Mouse (Mus musculus) telencephalon, adult 2 months (tissue): Measurements from ENCODE around the gene Rubcn.
"Not testable (repeated sequence)": the region's sequence is repeated elsewhere in the genome, so short reads cannot be mapped to it uniquely, and the experiment has no call there.

ENCODE experiments used
- DNase-seq: peaks from one replicate; pipeline ENCODE4 v3.0.0-alpha.2; 2011; ENCODE audit warnings: low read depth, low spot score

Gene Rubcn

DNA sequence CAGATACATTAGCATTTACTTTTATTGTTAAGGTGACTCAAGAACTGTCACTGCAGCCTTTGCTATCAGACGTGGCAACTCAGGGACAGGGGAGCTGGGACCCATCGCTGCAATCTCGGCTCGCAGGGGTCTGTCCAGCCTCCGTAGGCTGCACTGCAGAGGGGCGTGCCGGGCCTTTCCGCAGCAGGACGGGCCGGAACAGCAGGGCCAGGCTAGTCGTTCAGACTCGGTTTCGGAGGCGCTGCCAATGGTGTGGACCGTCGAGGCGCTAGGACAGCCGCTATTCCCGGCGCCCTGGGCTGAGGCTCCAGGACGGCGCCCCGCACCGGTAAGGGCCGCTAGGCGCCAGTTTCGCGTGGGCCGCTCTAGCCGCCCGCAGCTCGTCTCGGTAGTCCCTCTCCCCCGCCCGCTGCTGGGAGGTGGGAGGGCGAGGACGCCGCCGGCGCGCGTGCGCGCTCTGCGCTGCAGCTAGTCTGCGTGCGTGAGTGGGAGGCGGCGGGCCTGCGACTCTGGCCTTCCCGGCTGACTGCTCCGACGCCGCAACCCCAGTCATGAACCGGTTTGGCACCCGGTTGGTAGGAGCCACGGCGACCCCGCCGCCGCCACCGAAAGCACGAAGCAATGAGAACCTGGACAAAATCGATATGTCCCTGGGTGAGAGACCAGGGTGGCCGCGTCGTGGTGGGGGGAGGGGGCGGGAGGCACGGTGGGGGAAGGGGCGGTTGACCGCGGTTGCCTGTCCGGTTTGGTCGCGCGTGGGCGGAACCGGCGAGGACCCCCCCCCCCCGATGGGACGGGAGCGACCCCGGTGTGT lies at the start of gene Rubcn, which contains the start of gene Fyttd1:
TSS of gene Rubcn (minus strand) at position 424 of the 814 bp plus-strand sequence.
TSS of gene Fyttd1 (plus strand) at position 158 of the 814 bp plus-strand sequence.
- DNase-seq = peak; percentile 93

DNA sequence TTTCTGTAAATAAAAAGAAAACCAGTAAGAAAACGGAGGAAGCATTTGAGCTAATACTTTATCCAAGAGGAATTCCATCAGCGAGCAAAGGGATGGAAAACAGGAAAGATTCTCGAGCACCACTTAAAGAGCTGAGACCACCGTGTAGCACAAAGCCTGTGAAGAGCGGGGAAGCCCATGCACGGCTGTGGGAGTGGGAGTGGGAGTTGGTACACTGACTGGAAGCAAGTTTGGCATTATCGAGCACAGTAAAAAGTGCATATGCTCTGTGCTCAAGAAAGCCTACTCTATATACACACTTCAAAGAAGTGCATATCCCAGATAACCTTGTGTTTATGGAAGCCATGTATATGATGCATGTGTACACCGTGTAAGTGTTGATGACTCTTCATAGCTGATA lies 49.5 kb upstream of the Rubcn start:
- DNase-seq = no peak

DNA sequence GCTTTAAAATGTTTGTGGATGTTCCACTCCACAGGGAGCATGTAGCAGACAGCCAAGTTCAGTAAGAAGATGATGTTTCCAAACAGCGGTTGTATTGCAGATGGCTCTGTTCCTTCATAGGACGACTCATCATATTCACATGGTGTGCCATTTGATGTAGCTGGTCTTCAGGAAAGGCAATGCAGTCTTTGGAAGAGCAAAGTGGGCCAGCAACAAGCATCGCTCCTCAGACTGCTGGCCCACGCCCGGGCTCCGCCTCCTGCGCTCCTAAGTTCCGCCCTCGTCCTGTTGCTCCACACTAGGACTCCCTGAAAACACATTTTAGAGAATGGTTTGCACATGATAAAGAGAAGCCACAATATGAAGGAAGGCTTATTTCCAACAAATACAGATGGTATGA lies 49.1 kb upstream of the Rubcn start:
- not testable (repeated sequence) for DNase-seq

DNA sequence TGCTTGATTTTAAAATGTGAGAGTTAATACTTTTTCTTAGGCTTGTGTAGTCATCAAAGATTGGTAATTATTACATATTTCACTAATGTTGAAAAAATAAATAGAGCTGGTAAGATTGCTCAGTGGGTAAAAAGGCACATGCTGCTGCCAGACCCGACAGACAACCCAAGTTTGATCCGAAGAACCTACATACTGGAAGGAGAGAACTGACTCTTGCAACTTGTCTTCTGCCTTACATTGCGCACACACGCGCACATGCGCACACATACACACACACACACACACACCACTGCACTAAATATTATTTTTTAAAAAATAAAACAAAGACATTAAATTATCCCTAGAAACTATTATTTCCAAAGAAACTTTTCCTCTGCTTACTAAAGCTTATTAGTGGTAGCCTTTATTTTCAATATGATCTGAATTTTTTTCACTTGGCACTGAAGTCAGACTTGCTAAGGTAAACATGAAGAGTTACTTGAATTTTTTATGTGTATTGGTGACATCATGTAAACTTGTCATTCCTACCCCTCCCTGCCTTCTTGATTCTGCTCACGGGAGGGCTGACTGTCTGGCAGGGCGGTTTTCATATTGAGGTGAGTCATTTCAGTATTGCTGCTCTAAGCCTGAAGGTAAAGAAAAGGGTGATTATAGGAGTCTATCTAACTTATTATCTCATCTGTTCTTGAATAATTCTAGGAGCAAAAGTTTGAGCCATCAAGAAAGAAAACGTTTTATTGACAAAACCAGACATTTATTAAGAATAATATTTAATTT lies 37.9 kb upstream of the Rubcn start:
- no peak for DNase-seq

DNA sequence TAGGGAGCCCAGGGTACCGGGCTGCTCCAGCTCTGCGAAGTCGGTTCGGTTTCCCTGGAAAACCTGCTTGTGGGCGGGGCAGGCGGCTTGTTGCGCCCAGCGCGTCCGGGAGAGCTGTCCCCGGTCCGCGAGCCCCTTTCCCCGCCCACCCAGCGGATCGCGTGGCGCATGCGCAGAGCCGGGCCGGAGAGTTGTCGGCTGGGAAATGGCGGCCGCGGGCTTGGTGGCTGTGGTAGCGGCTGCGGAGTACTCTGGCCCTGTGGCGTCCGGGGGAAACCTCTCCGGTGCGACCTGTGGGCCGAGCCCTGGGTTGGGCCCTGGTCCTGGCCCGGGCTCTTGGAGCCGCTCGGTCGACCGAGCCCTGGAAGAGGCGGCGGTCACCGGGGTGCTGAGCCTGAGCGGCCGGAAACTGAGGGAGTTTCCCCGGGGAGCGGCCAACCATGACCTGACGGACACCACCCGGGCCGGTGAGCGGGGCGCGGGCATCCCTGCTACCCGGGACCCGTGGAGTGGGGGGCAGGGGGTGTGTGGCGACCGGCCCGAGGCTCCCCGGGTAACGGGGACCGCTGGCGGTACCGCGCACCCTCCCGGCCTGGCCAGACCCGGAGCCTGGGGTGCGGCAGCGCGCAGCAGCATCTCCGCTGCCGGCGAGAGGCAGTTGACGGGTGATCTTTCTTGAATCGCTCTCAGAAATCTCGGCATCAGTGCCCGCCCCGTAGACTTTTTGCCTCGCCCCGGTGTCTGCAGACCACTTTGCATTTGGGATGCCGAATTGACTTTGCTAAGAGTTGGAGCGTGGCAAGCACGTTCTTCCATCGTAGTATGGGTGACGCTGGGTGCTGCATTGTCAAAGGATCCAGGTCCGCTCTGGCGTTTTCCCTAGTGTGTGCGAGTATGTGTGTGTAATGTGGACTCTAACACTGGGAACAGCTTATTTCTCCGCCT lies 36.6 kb upstream of the Rubcn start, which contains the start of gene Lrch3:
TSS of gene Lrch3 (plus strand) at position 164 of the 945 bp plus-strand sequence.
- peak; percentile 72 for DNase-seq

DNA sequence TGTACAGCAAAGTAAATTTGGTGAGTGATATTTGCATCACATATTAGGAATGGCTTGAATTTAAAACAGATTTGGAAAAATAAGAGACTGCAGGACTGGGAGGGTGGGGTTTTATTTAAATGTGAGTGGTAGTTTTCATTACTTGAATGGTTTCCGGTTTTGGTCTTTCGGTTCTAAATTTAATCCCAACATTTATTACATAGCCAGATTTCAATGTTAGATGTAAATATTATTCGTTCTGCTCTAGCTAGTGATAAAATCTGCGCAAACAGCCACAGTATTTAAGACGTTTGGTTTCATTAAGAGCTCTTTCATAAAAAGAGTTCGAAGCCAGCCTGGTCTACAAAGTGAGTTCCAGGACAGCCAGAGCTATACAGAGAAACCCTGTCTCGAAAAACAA lies 35.6 kb upstream of the Rubcn start:
- DNase-seq = no peak

DNA sequence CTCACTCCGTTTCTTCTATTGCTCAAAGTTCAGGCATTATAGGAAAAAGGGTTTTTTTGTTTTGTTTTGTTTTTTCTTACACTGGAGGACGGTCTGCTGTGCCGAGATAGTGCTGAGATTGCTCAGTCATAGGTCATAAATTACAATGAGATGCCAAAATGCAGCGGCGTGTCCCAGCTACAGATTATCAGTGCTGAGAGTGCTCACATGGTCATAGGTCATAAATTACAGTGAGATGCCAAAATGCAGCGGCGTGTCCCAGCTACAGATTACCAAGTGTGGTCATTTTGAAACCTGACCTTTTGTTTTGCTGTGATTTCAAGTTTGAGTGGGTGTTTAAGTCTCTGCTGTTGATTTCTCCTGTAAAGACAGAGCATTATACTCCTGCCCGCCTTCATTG lies 29.2 kb upstream of the Rubcn start:
- DNase-seq = no peak

DNA sequence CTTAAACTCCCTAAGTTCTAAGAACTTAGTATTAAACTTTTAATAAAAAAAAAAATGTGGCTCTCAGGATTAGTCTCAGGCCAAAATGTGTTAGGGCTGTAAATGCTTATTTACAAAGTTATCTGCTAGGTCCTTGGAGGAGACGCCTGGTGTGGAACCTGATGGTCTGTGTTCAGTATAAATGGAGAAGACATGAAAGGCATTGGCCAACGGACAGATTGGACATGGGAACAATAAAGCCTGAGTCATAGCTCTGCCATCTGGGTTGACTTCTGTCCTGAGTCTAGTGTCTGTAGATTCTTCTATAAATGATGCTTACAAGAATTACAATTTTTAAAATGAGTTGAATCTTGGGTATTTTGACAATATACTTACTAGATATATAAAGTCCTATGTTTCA lies 28.6 kb upstream of the Rubcn start:
- no peak for DNase-seq

DNA sequence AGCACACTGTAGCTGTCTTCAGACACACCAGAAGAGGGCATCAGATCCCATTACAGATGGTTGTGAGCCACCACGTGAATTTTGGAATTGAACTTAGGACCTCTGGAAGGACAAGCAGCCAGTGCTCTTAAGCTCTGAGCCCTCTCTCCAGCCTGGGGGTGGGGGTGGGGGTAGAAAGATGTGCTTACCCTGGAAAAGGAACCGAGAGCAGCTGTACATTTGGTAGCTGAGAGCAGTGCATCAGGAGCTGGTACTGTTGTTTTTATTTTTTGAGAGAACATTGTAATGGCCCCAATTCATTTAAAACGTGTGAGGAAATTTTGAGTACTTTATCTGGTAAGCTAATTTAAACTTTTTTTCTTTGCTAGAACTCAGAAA lies 24.5 kb upstream of the Rubcn start:
- no peak for DNase-seq

DNA sequence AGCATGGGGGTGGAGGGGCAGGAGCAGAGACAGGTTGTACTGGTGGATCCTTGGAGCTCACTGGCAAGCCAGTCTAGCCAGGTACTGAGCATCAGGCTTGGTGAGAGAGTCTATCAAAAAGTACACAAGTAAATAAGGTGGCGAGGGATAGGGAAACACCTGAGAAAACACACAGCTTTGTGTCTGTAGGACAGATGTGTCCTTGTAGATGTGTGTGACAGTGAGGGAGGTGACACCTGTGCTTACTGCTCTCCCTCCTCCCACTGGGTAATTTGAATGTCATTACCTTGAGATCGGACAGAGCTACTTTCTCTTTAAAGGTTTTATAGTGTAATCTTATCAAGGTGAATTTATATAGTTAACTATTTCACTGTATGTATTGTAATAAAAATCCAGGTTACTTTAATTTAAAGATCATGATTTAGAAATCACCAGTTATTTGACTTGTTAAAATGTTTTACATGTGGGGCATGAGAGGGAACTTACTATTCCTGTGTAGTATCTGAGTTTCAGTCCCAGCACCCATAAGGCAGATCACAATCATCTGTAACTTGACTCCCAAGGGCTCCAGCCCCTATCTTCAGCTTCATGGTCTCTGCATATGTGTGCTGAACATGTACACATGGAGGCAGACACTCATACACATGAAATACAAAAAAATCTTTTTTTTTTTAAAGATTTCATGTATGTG lies 23.9 kb upstream of the Rubcn start:
- DNase-seq = no peak

DNA sequence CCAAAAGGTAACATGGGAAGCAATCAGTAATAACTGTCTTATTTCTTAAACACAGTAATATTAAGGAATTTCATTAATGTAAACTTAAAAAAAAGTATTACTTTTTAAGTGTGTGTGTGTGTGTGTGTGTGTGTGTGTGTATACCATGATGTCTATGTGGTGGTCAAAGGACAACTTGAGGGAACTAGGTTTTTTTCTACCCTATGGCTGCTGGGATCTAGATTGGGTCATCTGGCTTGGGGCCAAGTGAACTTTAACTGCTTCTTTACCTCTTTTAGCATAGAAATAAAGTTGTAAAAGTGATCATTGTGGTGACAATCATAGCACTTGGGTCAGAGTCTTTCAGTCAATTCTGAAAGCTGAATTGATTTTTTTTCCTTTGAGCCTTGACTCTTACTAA lies 18.6 kb upstream of the Rubcn start:
- DNase-seq = no peak

DNA sequence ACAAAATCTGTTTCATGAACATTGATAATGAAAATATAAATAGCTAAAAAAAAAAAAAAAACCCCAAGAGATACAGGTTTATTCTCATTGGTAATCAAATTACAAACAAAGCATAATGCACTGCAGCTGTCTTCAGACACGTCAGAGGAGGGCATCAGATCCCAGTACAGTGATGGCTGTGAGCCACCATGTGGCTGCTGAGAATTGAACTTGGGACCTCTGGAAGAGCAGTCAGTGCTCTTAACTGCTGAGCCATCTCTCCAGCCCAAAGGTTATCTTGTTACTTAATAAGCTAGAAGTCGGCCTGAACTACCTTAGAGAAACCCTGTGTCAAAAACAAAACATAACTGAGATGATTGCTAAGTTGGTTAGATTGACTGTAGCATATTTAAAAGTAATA lies 12.3 kb upstream of the Rubcn start:
- DNase-seq = no peak

DNA sequence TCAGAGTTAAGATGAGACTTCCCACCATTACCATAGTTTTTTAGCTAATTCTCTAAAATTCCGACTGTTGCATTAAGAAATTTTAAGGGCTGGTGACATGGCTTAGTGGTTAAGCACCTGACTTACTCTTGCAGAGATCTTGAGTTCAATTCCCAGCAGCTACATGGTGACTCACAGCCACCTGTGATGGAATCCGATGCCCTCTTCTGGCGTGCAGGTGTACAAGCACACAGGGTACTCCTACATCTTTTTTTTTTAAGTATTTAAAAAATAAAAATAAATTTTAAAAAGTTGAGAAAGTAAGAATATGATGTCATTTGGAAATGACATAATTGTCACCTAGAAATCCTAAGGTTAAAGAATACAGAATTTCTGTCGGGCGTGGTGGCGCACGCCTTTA lies 10.4 kb upstream of the Rubcn start:
- DNase-seq = no peak

DNA sequence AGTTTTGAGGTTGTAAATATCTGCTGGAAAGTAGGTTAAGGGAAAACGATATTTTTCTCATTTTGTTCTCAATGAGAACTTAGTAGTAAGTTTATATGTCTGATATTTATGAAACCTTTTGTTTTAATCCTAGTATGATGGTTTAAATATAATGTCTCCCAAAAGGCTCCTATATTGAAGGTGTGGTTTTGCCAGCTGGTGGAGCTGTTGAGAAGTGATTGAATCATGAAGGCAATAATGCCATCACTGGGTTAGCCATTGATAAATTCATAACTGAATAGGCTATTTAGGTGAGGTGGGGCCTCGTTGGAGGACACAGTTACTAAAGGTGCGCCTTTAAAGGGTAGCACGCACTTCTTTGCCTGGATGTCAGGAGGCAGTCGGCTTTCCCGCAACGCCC lies 4.0 kb upstream of the Rubcn start:
- DNase-seq = no peak

DNA sequence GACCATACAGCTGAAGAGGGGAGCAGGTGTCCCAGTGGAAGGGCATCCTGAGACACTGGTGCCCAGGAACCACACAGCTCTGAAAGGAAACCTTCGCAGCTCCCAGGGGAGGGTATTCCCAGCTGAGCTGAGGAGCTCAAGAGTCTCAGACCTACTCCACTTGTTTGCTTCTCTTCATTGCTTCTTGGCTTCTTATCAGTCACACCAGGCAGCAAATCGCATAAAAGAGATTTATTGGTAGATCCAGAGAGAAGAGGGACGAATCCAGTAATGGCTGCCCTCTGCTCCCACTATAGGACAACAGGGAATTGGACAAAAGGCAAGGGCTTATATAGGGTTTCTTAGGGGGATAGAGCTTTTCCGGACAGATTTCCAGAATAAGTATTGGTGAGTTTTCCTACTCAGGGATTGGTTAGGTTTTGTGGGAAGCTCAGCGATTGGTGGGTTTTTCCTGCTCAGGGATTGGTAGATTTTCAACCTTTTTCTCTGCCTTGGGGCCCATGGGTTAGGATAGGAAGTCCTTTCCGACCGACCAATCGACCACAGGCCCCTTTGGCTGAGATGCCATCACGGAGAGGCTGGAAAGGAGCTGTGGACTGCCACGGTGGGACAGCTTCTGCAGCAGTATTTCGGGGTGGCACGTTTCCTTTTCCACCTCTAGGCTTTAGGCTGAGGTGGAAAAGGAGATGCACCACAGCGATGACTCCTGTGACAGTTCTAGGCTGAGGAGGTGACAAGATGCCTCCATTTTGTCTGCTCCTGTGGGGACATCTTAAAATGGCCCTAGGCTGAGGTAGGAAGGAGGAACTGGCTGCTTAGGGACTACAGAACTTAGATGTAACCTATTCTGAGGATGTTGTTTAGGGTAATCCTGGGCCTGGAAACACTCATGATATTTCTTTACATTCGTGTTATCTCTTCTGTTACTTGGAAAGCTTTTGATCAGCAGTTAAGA lies 1.7 kb upstream of the Rubcn start:
- DNase-seq = no peak

DNA sequence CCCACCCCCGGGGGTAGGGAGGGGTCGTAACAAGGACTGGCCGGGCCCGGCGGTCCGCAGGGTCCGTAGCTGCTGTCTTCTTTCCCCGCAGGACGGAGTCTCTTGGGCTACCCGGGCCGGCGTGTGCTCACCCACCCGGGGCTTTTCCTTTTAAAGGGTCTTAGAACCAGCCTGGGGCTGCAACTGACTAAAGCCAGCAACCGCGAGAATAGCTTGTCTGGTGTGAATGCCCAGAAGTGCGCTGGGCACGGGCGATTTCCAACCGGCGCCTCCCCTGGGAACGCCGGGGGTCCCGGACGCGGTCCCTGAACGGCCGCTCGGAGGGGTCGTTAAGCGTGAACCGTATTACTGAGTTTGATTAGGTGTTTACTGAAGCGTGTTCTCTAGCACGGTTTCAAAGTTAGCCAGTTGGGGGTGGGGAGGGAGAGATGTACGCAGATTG lies 612 bp upstream of the Rubcn start:
- no peak for DNase-seq

DNA sequence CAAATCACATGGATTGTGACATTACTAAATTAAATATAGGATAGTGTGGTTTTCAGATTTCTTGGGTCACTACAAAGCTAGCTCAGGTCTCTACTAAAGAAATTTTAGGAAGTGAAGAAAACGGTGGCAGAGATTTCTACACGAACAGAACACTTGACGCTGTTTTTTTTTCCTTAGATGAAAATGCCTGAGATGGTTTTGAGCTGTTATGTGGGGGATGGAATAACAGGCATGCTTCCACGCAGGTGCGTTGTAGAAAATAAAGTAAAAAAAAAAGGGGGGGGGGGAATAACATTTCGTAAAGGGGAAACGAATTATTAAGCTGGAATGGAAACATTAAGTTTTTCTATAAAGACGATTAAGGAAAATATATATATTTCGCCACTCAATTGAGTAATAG lies 735 bp downstream of the Rubcn start:
- no peak for DNase-seq

DNA sequence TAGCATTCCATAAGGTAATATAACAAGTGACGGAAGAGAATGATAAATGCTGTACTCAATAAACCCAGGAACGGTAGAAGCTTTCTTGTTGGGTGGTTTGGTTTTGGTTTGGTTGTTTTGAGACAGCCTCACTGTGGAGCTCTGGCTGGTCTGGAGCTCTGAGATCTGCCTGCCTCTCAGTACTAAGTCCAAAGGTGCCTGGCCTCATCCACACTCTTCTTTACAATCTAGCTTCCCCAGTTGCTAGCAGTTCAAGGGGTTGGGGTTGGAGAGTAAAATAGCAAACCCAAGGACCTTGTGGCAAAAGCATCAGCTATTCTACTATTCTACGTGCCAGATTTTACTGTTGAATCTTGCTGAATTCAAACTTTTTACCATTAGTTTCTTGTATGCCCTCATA lies 1.7 kb downstream of the Rubcn start:
- no peak for DNase-seq

DNA sequence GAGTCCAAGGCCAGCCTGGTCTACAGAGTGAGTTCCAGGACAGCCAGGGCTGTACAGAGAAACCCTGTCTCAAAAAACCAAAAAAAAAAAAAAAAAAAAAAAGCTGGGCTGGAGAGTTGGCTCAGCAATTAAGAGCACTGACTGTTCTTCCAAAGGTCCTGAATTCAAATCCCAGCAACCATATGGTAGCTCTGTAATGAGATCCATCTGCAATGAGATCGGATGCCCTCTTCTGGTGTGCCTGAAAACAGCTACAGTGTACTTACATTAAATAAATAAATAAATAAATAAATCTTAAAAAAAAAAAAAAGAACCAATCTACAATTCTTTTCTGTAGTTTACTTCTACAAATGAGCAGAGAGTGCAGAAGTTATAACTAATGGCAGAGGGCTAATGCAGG lies 2.3 kb downstream of the Rubcn start:
- DNase-seq = not testable (repeated sequence)

DNA sequence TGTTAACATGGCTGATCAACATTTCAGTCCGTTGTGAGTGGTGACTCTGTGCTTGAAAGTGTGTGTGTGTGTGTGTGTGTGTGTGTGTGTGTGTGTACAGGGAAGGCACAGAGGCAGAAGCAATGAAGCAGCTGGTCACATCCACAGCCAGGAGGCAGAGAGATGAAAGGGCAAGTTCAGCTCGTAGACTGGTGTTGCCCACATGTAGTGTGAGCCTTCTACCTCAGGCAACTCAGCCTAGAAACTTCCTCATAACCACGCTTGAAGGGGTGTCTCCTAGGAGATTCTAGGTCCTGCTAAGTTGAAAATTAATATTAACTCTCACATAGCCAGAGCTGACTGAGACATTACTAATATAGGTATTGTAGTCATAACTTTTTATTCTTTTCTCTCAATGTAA lies 4.2 kb downstream of the Rubcn start:
- DNase-seq = no peak
